Mouse (Mus musculus): ENCODE measurements around the gene Wfdc15b. TPM values are rescaled to one million over a fixed set of nuclear protein-coding genes. Genes with fewer than 3 reads are reported as not detected.
A peak's percentile ranks its signal among the peaks of the same experiment; 100 is the strongest.

The Wfdc15b gene
- total and polyA plus RNA-seq, 3 experiments = not detected

DNA sequence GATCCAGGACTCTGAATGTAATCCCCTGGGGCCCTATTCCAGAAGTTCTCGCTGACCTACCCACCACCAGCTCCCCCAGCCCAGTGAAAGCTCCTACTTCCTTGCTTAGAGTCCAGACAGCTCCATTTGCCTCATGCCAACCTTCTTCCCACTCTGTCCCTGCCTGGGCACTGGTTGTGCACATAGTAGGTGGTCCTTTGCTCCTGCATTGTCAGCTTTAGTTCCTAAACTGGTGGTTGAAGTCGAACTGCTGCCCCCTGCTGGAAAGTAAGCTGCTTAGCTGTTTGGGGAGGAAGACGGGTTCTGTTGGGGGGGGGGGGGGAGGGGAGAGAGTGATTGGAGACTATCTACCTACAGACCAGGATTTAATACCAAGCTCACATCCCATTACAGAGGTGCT lies 41.3 kb downstream of the Wfdc15b start:
- Histone ChIP-seq H3K27ac (ENCODE audit: insufficient read depth, low read depth) (no peak overlapping the region), H3K4me3 (replicated peaks in 1 of 3; ENCODE audit: low read depth in 2 of 3, low read length in 2 of 3, poor library complexity in 1 of 3) (no peak overlapping the region), H3K79me2 (replicated peaks; ENCODE audit: control insufficient read depth, extremely low read depth, insufficient read depth, poor library complexity, severe bottlenecking) (no peaks in the 10 kb centered on the region), H3K27me3 (replicated peaks) (no peaks in the 10 kb centered on the region), H3K9ac (ENCODE audit: insufficient read depth, low read depth) (no peak overlapping the region), H3K4me1 (ENCODE audit: control insufficient read depth in 1 of 2, insufficient read depth in 2 of 2) (peaks cover 4 to 23% of the 10 kb centered on the region in 2 experiments; a peak in 2 of 4 replicates), H3K9me3 (replicated peaks; ENCODE audit: low read length) (no peaks in the 10 kb centered on the region), H3K36me3 (replicated peaks in 1 of 2; ENCODE audit: control insufficient read depth in 1 of 2, insufficient read depth in 1 of 2, low read length in 1 of 2) (no peaks in the 10 kb centered on the region), H3K4me2 (ENCODE audit: insufficient read depth, low read depth, poor library complexity, severe bottlenecking) (no peak overlapping the region)
- no peak for TF ChIP-seq MEF2A (IDR thresholded peaks at IDR 0.05; ENCODE audit: borderline replicate concordance, low read depth, low read length)
- TF ChIP-seq MAFK (IDR thresholded peaks at IDR 0.05; ENCODE audit: insufficient replicate concordance, low read length) = peak; percentile 52; the same call in 1 of the 2 replicates
- peak; percentile 99 for TF ChIP-seq ZKSCAN1 (IDR thresholded peaks at IDR 0.05; ENCODE audit: borderline replicate concordance, low read depth, low read length)
- peak in 1 of 2 experiments; percentile 72; a peak in 2 of 4 replicates for TF ChIP-seq CTCF (conservative IDR thresholded peaks at IDR 0.05 in 1 of 2, IDR thresholded peaks at IDR 0.05 in 1 of 2; ENCODE audit: low read depth in 2 of 2, low read length in 2 of 2)
- no peak for TF ChIP-seq NELFE (IDR thresholded peaks at IDR 0.05; ENCODE audit: low read depth, low read length)
- TF ChIP-seq ETS1 (conservative IDR thresholded peaks at IDR 0.05; ENCODE audit: low read depth, low read length) = no peak
- TF ChIP-seq CHD2 (IDR thresholded peaks at IDR 0.05; ENCODE audit: low read length) = 0 out of 2 replicates have a peak, but pooled peaks have one; percentile 13
- no peak for TF ChIP-seq MAZ (IDR thresholded peaks at IDR 0.05; ENCODE audit: low read depth, low read length)
- no peak for TF ChIP-seq EP300 (IDR thresholded peaks at IDR 0.05; ENCODE audit: low read length)
- TF ChIP-seq RAD21 (IDR thresholded peaks at IDR 0.05; ENCODE audit: low read depth, low read length) = peak; percentile 42
- no peak for TF ChIP-seq ZNF384 (IDR thresholded peaks at IDR 0.05; ENCODE audit: low read depth, low read length)
- TF ChIP-seq NRF1 (IDR thresholded peaks at IDR 0.05; ENCODE audit: low read depth, low read length) = no peak
- peak; percentile 70 for TF ChIP-seq SMC3 (IDR thresholded peaks at IDR 0.05; ENCODE audit: low read depth, low read length)
- no peak for TF ChIP-seq PAX5 (IDR thresholded peaks at IDR 0.05; ENCODE audit: low read length)
- TF ChIP-seq RCOR1 (conservative IDR thresholded peaks at IDR 0.05; ENCODE audit: low read depth, low read length) = no peak
- TF ChIP-seq MYC (IDR thresholded peaks at IDR 0.05; ENCODE audit: low read depth, low read length) = no peak
- no peak for TF ChIP-seq ZC3H11A (IDR thresholded peaks at IDR 0.05; ENCODE audit: low read depth, low read length)
- TF ChIP-seq ELF1 (IDR thresholded peaks at IDR 0.05; ENCODE audit: low read depth, low read length) = peak; percentile 28; the same call in 1 of the 2 replicates
- dilution Hi-C loops (cut with MboI; ENCODE audit: extremely low pct_ligation_motif_present, extremely low pct_unique_long_range_greater_than_20kb, low sequenced_read_pairs) = no loop called here
- DNase-seq (ENCODE audit: extremely low read depth) = peak; percentile 64
- in situ Hi-C loops (cut with MboI; ENCODE audit: low pct_ligation_motif_present, low pct_unique_long_range_greater_than_20kb, low sequenced_read_pairs) = no loop called here

DNA sequence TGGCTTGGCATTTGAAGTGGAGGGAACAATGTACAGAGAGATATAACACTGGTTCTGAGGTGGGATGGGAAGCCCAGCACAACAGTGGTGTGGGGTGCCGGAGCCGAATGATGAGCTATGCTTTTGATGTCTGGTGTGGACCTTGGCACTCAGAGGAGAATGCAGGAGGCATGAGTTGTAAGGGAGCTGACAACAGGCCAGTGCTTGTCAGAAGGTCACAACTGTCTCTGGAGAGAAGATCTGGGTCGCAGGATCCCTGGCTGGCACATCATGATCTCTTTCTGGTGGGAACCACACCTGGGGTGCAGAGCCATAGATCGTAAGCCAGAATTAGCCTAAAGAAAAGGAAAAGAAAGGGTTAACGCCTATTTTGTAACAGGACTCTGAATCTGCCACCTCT lies 43.6 kb downstream of the Wfdc15b start:
- H3K27ac ChIP-seq (ENCODE audit: insufficient read depth, low read depth) = no peak overlapping the region
- no peak for DNase-seq (ENCODE audit: extremely low read depth)
- H3K79me2 ChIP-seq (replicated peaks; ENCODE audit: control insufficient read depth, extremely low read depth, insufficient read depth, poor library complexity, severe bottlenecking) = no peaks in the 10 kb centered on the region
- no peak overlapping the region for H3K4me3 ChIP-seq (replicated peaks in 1 of 3; ENCODE audit: low read depth in 2 of 3, low read length in 2 of 3, poor library complexity in 1 of 3)
- H3K9me3 ChIP-seq (replicated peaks; ENCODE audit: low read length) = no peaks in the 10 kb centered on the region
- no peaks in the 10 kb centered on the region for H3K36me3 ChIP-seq (replicated peaks in 1 of 2; ENCODE audit: control insufficient read depth in 1 of 2, insufficient read depth in 1 of 2, low read length in 1 of 2)
- dilution Hi-C loops (cut with MboI; ENCODE audit: extremely low pct_ligation_motif_present, extremely low pct_unique_long_range_greater_than_20kb, low sequenced_read_pairs) (no loop called here), in situ Hi-C loops (cut with MboI; ENCODE audit: low pct_ligation_motif_present, low pct_unique_long_range_greater_than_20kb, low sequenced_read_pairs) (no loop called here)
- peaks cover 4 to 5% of the 10 kb centered on the region in 2 experiments; a peak in 1 of 4 replicates for H3K4me1 ChIP-seq (ENCODE audit: control insufficient read depth in 1 of 2, insufficient read depth in 2 of 2)
- no peak overlapping the region for H3K4me2 ChIP-seq (ENCODE audit: insufficient read depth, low read depth, poor library complexity, severe bottlenecking)
- TF ChIP-seq EP300 (IDR thresholded peaks at IDR 0.05; ENCODE audit: low read length) (no peak), ZMIZ1 (IDR thresholded peaks at IDR 0.05; ENCODE audit: low read depth, low read length) (no peak), NELFE (IDR thresholded peaks at IDR 0.05; ENCODE audit: low read depth, low read length) (no peak), MXI1 (IDR thresholded peaks at IDR 0.05; ENCODE audit: low read depth, low read length) (no peak), ZNF384 (IDR thresholded peaks at IDR 0.05; ENCODE audit: low read depth, low read length) (no peak), TBP (conservative IDR thresholded peaks at IDR 0.05; ENCODE audit: low read depth, low read length) (no peak), USF2 (conservative IDR thresholded peaks at IDR 0.05; ENCODE audit: low read depth, low read length) (no peak), RAD21 (IDR thresholded peaks at IDR 0.05; ENCODE audit: low read depth, low read length) (no peak), ZC3H11A (IDR thresholded peaks at IDR 0.05; ENCODE audit: low read depth, low read length) (no peak), MAX (IDR thresholded peaks at IDR 0.05; ENCODE audit: low read length) (no peak), SMC3 (IDR thresholded peaks at IDR 0.05; ENCODE audit: low read depth, low read length) (no peak), TCF12 (IDR thresholded peaks at IDR 0.05; ENCODE audit: low read depth, low read length) (no peak), RCOR1 (conservative IDR thresholded peaks at IDR 0.05; ENCODE audit: low read depth, low read length) (no peak)
- no peak overlapping the region for H3K9ac ChIP-seq (ENCODE audit: insufficient read depth, low read depth)
- H3K27me3 ChIP-seq (replicated peaks) = no peaks in the 10 kb centered on the region

All from CH12.LX (cell line).